Mouse (Mus musculus) liver, embryonic 14.5 days (tissue): ENCODE data around the gene Focad. TPM values are rescaled to one million over a fixed set of nuclear protein-coding genes. Genes with fewer than 3 reads are reported as not detected.

Source experiments
- ATAC-seq: fragments of 200-750 bp; cut with Nextera tagmentation; 2 replicates; pipeline ENCODE4 v1.8.0; 2017; ENCODE audit warnings: moderate number of reproducible peaks, mild to moderate bottlenecking, moderate library complexity; ENCODE audit not compliant: insufficient read depth
- DNase-seq, 3 experiments: peaks; one replicate each; pipeline ENCODE4 v3.0.0-alpha.2; 2012 to 2013; ENCODE audit warnings: low read depth in 3 of 3, low spot score in 3 of 3
- H3K27ac ChIP-seq: fragments of 300-500 bp; sonication (generic); 2 replicates; pipeline ENCODE4 v1.5.1; 2014; ENCODE audit warnings: moderate library complexity, mild to moderate bottlenecking, control low read depth, inconsistent platforms
- H3K27me3 ChIP-seq: fragments of 300-500 bp; sonication (generic); 2 replicates; pipeline ENCODE4 v1.6.1; 2014; ENCODE audit warnings: mild to moderate bottlenecking, low read length, moderate library complexity; ENCODE audit not compliant: control insufficient read depth, insufficient read depth
- H3K36me3 ChIP-seq: fragments of 300-500 bp; sonication (generic); replicated peaks from 2 replicates; pipeline ENCODE4 v1.6.1; 2014; ENCODE audit warnings: low read depth; ENCODE audit not compliant: control insufficient read depth, insufficient read depth
- H3K4me1 ChIP-seq, 2 experiments: fragments of 200-500 bp in 1 of 2; fragments of 300-500 bp in 1 of 2; sonication (generic) in 1 of 2; replicated peaks; 2 replicates each; pipeline ENCODE4 v1.6.1; 2012 to 2014; ENCODE audit warnings: antibody characterized with exemption in 1 of 2, inconsistent platforms in 1 of 2, low read length in 1 of 2; ENCODE audit not compliant: control insufficient read depth in 2 of 2, insufficient read depth in 2 of 2
- H3K4me2 ChIP-seq: fragments of 300-500 bp; sonication (generic); 2 replicates; pipeline ENCODE4 v1.6.1; 2014; ENCODE audit warnings: low read depth, mild to moderate bottlenecking, control low read depth, moderate library complexity
- H3K4me3 ChIP-seq, 2 experiments: fragments of 200-500 bp in 1 of 2; fragments of 300-500 bp in 1 of 2; sonication (generic) in 1 of 2; 2 replicates each; pipeline ENCODE4 v1.5.1; 2012 to 2014; ENCODE audit warnings: low read depth in 2 of 2, low read length in 2 of 2, mild to moderate bottlenecking in 2 of 2, control low read depth in 1 of 2, inconsistent platforms in 1 of 2, moderate library complexity in 1 of 2; ENCODE audit not compliant: insufficient read depth in 1 of 2
- H3K9ac ChIP-seq: fragments of 300-500 bp; sonication (generic); replicated peaks from 2 replicates; pipeline ENCODE4 v1.6.1; 2014; ENCODE audit warnings: mild to moderate bottlenecking, control low read depth, moderate library complexity
- H3K9me3 ChIP-seq: fragments of 300-500 bp; sonication (generic); 2 replicates; pipeline ENCODE4 v1.6.1; 2016; ENCODE audit warnings: low read length, mixed read lengths; ENCODE audit not compliant: control insufficient read depth
- CTCF ChIP-seq: IDR thresholded peaks from 2 replicates; pipeline ENCODE4 v1.5.1; 2016; ENCODE audit warnings: antibody characterized with exemption, low read depth, control low read depth
- EP300 ChIP-seq: IDR thresholded peaks from 2 replicates; pipeline ENCODE4 v1.6.1; 2016; ENCODE audit warnings: antibody characterized with exemption, low read depth
- WGBS: fragments of 180-500 bp; shearing (Covaris S2); extraction: QIAGEN DNeasy Blood & Tissue Kit; methylation state at CpG from one replicate; pipeline ENCODE4 v1.1.7; 2014; ENCODE audit not compliant: insufficient replicate concordance; 5-methylcytosine and 5-hydroxymethylcytosine counted together
- polyA plus RNA-seq, 2 experiments: library from polyadenylated mRNA; depleted of rRNA in 1 of 2; stranded (reverse) in 1 of 2; unstranded in 1 of 2; fragments of >200 nt; fragmentation: Nextera tagmentation in 1 of 2; extraction: Ambion mirVana in 1 of 2; gene quantifications; 2 replicates each; pipeline versions ENCODE4 v1.2.1 to v1.2.3; 2012 to 2014

Gene Focad
- polyA plus RNA-seq, 2 experiments: 5.2 to 8.9 TPM

DNA sequence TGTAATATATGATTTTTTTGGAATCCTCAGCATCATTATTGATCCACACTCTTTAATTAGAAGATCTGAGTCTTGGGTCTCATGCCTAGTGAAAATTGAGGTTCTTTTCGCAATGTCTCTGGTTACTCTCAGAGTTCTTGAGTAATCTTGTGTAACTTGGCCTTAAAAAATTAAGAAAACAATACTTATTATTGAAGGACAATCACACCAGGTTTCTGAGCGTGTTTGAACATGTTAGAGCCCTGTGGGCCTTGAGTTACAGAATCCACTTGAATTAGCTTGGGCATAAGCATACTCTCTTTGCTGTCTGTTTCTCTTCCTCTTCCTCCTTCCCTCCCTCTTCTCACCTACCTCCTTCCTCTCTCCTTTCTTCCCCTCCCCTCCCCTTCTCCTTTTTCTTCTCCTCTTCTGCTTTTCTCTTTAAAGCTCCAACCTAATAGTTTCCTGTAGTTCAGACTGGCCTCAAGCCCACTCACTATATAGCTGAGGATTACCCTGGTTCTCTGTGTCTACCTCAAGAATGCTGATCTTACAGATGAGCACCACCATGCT, 44.0 kb downstream of the Focad start:
- H3K27ac ChIP-seq: no peak overlapping the region
- ATAC-seq: no peak
- TF ChIP-seq EP300 (no peak), CTCF (no peak)
- 71% methylated on average over 2 of the region's 2 CpGs for WGBS
- no peak overlapping the region for H3K9ac ChIP-seq
- H3K4me1 ChIP-seq: no peaks in the 10 kb centered on the region
- no peaks in the 10 kb centered on the region for H3K9me3 ChIP-seq
- H3K36me3 ChIP-seq: no peaks in the 10 kb centered on the region
- no peak overlapping the region for H3K4me2 ChIP-seq
- DNase-seq: no peak
- H3K27me3 ChIP-seq: no peaks in the 10 kb centered on the region
- H3K4me3 ChIP-seq: no peak overlapping the region

DNA sequence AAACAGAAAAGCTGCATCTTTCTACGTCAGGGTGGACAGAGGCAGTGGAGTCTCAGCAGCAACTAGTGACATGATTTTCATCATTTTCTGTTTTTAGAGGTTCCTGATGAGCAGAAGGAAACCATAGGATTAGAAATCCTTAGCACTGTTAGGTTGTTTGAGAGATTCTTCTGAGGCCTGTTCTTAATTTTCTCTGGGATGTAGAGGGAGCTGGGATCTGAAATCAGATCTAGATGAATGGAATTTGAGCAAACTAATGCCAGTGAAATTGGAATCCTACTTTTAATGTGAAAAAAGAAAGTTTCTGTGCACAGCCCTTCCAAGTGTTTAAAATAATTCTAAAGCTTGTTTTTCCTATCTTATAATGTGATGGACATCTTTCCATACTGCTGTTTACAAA, 55.0 kb downstream of the Focad start:
- Histone ChIP-seq H3K36me3 (no peaks in the 10 kb centered on the region), H3K9me3 (no peaks in the 10 kb centered on the region), H3K9ac (no peak overlapping the region), H3K4me2 (no peak overlapping the region), H3K4me1 (no peaks in the 10 kb centered on the region), H3K27me3 (no peaks in the 10 kb centered on the region), H3K27ac (no peak overlapping the region), H3K4me3 (no peak overlapping the region)
- DNase-seq (no peak), ATAC-seq (no peak)
- 54% methylated on average over 1 of the region's 1 CpGs for WGBS
- TF ChIP-seq CTCF (no peak), EP300 (no peak)

DNA sequence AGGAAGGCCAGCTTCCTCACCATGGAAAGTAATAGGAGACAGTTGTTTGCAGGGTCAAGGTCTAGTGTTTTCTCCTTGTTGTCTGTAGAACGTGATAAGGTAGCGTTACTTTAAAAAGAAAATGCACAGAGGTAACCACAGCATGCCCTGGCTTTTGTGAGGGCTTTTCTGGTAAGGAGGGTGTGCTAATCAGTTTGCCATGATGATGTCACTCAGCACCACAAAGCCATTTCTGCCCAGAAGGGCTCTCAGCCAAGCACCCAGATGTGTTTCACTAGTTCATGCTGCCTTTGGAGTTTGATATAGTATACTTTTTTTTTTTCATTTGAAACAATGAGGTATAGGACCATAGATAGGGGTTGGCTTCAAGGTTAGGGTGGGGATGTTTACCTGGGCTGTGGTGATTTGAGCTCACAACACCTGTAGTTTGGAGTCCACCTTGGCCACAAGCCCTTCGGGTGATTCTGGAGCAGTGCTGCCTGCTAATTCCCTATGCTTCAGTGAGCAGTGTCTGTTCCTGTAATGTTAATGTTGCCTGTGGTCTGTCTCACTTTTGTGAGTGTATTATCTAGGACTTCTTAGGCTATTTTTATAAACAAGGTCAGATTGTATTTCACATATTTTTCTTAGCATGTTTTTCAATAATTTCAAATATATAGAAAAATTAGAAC, 61.2 kb downstream of the Focad start:
- Histone ChIP-seq H3K9ac (no peak overlapping the region), H3K4me1 (0 out of 4 replicates have a peak, but pooled peaks cover 0 to 2% of the 10 kb centered on the region in 2 experiments), H3K27me3 (no peaks in the 10 kb centered on the region), H3K9me3 (no peaks in the 10 kb centered on the region), H3K4me2 (no peak overlapping the region), H3K4me3 (no peak overlapping the region), H3K27ac (no peak overlapping the region), H3K36me3 (no peaks in the 10 kb centered on the region)
- no peak for TF ChIP-seq EP300
- no peak for TF ChIP-seq CTCF
- 44% methylated on average over 3 of the region's 3 CpGs for WGBS
- ATAC-seq: no peak
- DNase-seq: no peak

DNA sequence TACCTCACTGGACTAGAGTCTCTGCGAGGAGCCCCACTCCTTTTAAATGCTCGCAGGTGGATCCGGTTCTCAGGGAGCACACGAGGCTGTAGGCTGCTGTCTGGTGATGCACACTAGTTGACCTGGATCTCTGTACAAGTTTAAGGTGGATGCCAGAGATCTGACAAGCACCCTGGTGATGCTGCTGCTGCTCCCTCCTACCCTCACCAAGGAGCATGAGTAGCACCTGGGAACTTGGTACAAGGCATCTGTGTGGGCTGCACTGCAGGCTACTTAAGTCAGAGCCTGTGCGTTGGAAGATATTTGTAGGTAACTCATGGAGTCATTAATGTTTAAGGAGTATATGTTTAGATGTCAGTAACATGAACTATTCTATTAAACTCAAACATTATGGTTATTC, 62.5 kb downstream of the Focad start:
- no peak overlapping the region for H3K9ac ChIP-seq
- no peak overlapping the region for H3K4me2 ChIP-seq
- H3K4me1 ChIP-seq: 0 out of 4 replicates have a peak, but pooled peaks cover 0 to 2% of the 10 kb centered on the region in 2 experiments
- no peak overlapping the region for H3K27ac ChIP-seq
- no peak for ATAC-seq
- H3K9me3 ChIP-seq: no peaks in the 10 kb centered on the region
- H3K4me3 ChIP-seq: no peak overlapping the region
- TF ChIP-seq EP300 (no peak), CTCF (no peak)
- 78% methylated on average over 5 of the region's 5 CpGs for WGBS
- no peak for DNase-seq
- no peaks in the 10 kb centered on the region for H3K36me3 ChIP-seq
- H3K27me3 ChIP-seq: no peaks in the 10 kb centered on the region

DNA sequence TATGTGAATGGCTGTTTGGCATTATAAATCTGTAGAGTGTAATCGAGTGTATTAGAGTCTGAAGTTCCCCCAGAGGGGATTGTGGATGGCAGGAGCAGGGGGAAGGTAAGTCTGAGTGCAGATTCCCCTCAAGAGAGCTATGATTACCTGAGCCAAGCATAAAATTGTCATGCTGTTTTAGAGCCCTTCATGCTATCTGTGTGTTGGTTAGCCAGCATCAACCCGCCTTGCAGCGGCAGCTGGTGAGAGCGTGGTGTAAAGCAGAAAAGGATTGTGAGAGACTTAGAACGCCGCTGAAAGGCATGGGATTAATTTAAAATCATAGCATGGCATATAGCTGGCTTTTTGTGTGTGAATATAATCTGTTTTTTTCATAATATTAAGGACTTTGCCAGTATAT, 63.2 kb downstream of the Focad start:
- Histone ChIP-seq H3K36me3 (no peaks in the 10 kb centered on the region), H3K9me3 (no peaks in the 10 kb centered on the region), H3K4me3 (no peak overlapping the region), H3K27me3 (no peaks in the 10 kb centered on the region), H3K9ac (no peak overlapping the region), H3K4me1 (0 out of 4 replicates have a peak, but pooled peaks cover 0 to 2% of the 10 kb centered on the region in 2 experiments), H3K4me2 (no peak overlapping the region), H3K27ac (no peak overlapping the region)
- DNase-seq (no peak), ATAC-seq (no peak)
- TF ChIP-seq EP300 (no peak), CTCF (no peak)
- 80% methylated on average over 6 of the region's 6 CpGs for WGBS
